Mouse (Mus musculus): Measurements from ENCODE around the gene Fbln5. TPM values are rescaled to one million over a fixed set of nuclear protein-coding genes. Genes with fewer than 3 reads are reported as not detected.

Fbln5 gene
- polyA plus RNA-seq, 1 experiment from 2014 or later, result 2.5 TPM

DNA sequence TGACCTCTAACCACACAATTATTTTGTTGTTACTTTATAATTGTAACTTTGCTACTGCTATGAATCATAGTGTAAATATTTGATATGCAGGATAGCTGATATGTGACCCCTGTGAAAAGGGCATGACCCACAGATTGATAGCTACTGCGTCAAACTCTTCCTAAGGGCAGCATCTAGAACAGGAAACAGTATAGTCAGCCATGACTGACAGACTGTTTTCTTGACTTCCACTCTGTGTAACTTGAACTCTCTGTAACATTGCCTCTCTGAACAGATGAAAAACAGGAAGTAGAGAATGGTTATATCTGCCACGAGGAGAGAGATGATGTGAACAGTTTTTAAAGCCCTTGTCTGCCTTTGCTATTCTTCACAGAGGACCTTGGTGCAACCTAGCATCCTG is 78.8 kb downstream of the Fbln5 start:
- no peak overlapping the region for H3K9ac ChIP-seq
- WGBS, result 81% methylated on average over 2 of the region's 2 CpGs
- no peaks in the 10 kb centered on the region for H3K4me1 ChIP-seq
- no peaks in the 10 kb centered on the region for H3K27me3 ChIP-seq
- H3K27ac ChIP-seq, result no peak overlapping the region
- H3K36me3 ChIP-seq (ENCODE audit: poor library complexity, severe bottlenecking), result no peaks in the 10 kb centered on the region
- no peak for ATAC-seq
- H3K4me3 ChIP-seq, result no peak overlapping the region
- H3K4me2 ChIP-seq, result no peak overlapping the region
- no peaks in the 10 kb centered on the region for H3K9me3 ChIP-seq (replicated peaks)

DNA sequence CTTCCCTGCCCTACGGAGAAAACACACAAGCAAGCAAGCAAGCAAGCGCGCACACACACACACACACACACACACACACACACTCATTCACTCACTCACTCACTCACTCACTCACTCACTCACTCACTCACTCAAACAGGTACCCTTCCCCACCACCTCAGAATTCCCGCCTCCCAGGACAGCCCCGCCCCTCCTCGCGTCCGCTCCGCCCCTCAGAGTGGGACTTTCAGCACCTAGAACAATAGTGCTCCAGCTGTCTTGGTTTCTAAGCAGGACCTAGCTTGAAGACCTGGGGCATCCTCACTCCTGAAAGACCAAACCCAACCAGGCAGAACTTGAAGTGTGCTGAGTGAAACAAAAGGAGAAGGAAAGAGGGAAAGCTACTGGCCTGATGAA is 100.1 kb downstream of the Fbln5 start:
- no peaks in the 10 kb centered on the region for H3K36me3 ChIP-seq (ENCODE audit: poor library complexity, severe bottlenecking)
- WGBS, result 1% methylated on average over 9 of the region's 9 CpGs
- no peaks in the 10 kb centered on the region for H3K9me3 ChIP-seq (replicated peaks)
- ATAC-seq, result peak; percentile 81
- H3K27ac ChIP-seq, result no peak overlapping the region
- peak overlapping the region; percentile 65 for H3K4me3 ChIP-seq
- peak overlapping the region; percentile 92 for H3K4me2 ChIP-seq
- peaks cover 20% of the 10 kb centered on the region for H3K27me3 ChIP-seq
- H3K4me1 ChIP-seq, result peaks cover 5% of the 10 kb centered on the region; the same call in 1 of the 2 replicates
- H3K9ac ChIP-seq, result peak overlapping the region; percentile 62; the same call in 1 of the 2 replicates

DNA sequence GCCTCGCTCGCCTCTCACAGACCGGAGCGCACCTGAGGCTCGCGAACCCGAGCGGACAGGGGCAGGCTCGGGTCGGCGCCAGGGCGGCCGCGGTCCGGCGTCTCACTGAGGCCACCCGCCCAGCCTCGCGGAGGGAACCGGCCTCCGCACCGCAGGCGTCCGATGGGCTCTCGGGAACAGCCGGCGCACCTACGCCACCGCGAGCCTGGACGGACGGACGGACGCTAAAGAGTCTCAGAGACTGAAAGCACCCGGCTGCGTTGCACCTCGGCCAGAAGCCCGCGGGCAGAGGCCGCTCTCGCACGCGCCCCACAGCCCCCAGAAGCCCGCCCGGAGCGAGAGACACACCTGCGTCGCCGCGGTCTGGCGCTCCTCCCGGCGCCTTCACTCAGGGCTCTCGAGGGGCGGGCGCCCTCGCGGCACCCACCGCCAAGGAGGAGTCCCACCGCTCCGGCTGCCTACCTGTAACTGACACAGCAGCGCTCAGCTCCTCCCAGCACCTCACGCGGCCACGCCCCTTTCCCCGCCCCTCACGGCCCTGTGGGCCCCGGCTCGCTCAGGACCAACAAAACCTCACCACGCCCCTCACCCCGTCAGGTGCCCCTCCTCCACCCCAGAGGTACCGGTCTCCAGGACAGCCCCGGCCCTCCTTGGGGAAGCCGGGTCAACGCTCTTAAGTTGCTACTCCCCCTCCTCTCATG is 100.7 kb downstream of the Fbln5 start, which contains the start of gene Tc2n:
TSS of gene Tc2n (minus strand) at position 470 of the 701 bp plus-strand sequence.
- peaks cover 20% of the 10 kb centered on the region for H3K27me3 ChIP-seq
- H3K9me3 ChIP-seq (replicated peaks), result no peaks in the 10 kb centered on the region
- H3K4me3 ChIP-seq, result peak within 1 kb of the TSS; percentile 65
- ATAC-seq, result peak; percentile 98
- H3K4me1 ChIP-seq, result peaks cover 5% of the 10 kb centered on the region; the same call in 1 of the 2 replicates
- H3K36me3 ChIP-seq (ENCODE audit: poor library complexity, severe bottlenecking), result no peaks in the 10 kb centered on the region
- under 1% methylated on average over 63 of the region's 75 CpGs for WGBS
- H3K4me2 ChIP-seq, result peak within 1 kb of the TSS; percentile 92
- H3K27ac ChIP-seq, result no peak within 1 kb of the TSS
- H3K9ac ChIP-seq, result peak within 1 kb of the TSS; percentile 62

DNA sequence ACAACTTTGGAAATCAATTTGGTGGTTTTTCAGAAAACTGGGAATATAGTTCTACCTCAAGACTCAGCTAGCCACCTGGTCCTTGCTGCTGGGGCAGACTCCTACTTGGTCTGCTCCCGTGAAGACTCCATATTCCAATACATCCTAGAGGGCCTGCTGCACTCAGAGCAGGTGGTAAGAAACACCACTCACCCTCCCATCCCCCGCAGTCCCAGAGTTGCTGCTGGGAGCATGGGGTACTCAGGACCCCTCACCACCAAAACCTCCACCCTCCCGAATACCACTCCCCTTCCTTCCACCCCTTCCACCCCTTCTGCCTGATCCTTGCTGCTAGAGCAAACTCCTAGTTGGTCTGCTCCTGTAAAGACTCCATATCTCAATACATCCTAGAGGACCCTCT is 119.7 kb downstream of the Fbln5 start:
- no peak overlapping the region for H3K4me3 ChIP-seq
- no peaks in the 10 kb centered on the region for H3K36me3 ChIP-seq (ENCODE audit: poor library complexity, severe bottlenecking)
- 90% methylated on average over 3 of the region's 3 CpGs for WGBS
- H3K27me3 ChIP-seq, result no peaks in the 10 kb centered on the region
- no peak overlapping the region for H3K9ac ChIP-seq
- no peak overlapping the region for H3K4me2 ChIP-seq
- no peaks in the 10 kb centered on the region for H3K9me3 ChIP-seq (replicated peaks)
- no peak for ATAC-seq
- H3K27ac ChIP-seq, result no peak overlapping the region
- no peaks in the 10 kb centered on the region for H3K4me1 ChIP-seq

Other genes with a start within 250 kb of the Fbln5 start
- 0.09 and 0.15 TPM in 2 replicates for gene Tc2n, start 100.5 kb downstream of the Fbln5 start, polyA plus RNA-seq (2015; fragmentation: Nextera tagmentation; extraction: Ambion mirVana)
- 23.6 and 24.0 TPM in 2 replicates for gene Trip11, start 94.2 kb upstream of the Fbln5 start, polyA plus RNA-seq (2015; fragmentation: Nextera tagmentation; extraction: Ambion mirVana)
- 13.9 and 14.8 TPM in 2 replicates for gene Atxn3, start 139.2 kb upstream of the Fbln5 start, polyA plus RNA-seq (2015; fragmentation: Nextera tagmentation; extraction: Ambion mirVana)
- gene Cpsf2, start 156.9 kb upstream of the Fbln5 start, polyA plus RNA-seq (2015; fragmentation: Nextera tagmentation; extraction: Ambion mirVana), result 35.9 and 37.9 TPM in 2 replicates